Mouse (Mus musculus): ENCODE results near the gene Sema3f. TPM values are rescaled to one million over a fixed set of nuclear protein-coding genes. Genes with fewer than 3 reads are reported as not detected.

Gene Sema3f
- polyA plus RNA-seq, 1 experiment from 2014 or later = 44.0 TPM

DNA sequence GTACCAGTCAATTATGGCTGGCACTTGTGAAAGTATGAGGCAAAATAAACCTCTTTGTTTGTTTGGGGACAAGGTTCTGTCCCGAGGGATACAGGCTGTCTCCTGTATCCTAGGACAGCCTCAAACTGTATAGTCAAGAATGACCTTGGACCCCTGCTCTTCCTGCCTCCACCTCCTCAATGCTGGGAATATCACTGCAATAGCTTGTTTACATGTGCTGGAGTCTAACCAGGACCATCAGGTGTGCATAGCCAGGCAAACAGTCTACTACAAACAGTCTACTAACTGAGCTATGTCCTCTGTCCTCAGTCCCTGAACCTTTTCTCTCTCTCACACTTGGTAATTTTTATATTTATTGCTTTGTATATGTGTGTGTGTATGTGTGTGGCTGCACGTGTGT, 56.8 kb downstream of the Sema3f start:
- no peak overlapping the region for H3K4me3 ChIP-seq
- no peaks in the 10 kb centered on the region for H3K9me3 ChIP-seq
- no peaks in the 10 kb centered on the region for H3K36me3 ChIP-seq
- peaks cover 18% of the 10 kb centered on the region for H3K4me1 ChIP-seq
- H3K27ac ChIP-seq = no peak overlapping the region
- no peak overlapping the region for H3K4me2 ChIP-seq
- WGBS = 82% methylated on average over 2 of the region's 2 CpGs
- ATAC-seq (ENCODE audit: insufficient number of reproducible peaks, insufficient read depth, low FRiP score, low TSS enrichment, low read depth) = no peak
- H3K9ac ChIP-seq = no peak overlapping the region
- H3K27me3 ChIP-seq = no peaks in the 10 kb centered on the region

DNA sequence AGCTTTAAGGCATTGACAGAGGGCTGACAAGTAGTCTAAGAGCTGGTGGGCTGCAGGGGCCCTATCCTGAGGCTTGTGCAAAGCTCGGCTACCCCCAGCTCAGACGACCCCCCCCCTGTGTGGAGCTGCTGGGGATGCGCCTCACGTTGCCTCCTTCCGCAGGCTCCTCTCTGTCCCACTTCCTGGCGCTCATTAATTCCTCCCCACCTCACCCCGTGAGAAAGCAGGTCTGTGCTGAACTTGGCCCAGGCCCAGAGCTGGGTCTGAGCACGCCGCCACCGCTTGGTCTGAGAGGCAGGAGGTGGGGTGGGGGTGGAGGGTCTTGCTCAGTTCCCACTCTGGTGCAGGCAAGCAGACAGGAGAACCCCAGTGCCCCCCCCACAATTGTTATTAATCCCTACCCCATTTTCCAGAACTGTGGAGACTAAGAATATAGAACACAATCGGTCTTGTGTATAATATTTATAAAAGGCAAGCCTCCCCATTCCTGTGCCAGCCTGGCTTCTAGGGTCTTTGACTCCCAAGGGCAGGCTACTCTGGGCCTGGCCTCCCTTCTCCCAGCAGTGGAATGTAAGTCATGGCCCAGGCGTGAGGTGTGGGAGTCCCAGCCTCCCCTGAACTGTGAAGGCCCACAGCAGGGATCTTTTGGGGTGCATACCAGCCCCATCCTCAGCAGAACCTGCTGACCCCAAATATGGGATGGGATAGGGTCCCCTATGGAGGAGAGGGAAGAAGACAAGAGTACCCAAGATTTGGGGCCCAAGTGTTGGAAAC, 59.4 kb downstream of the Sema3f start:
- peaks cover 18% of the 10 kb centered on the region for H3K4me1 ChIP-seq
- no peaks in the 10 kb centered on the region for H3K27me3 ChIP-seq
- peak overlapping the region; percentile 12; the same call in 1 of the 2 replicates for H3K9ac ChIP-seq
- H3K9me3 ChIP-seq = no peaks in the 10 kb centered on the region
- ATAC-seq (ENCODE audit: insufficient number of reproducible peaks, insufficient read depth, low FRiP score, low TSS enrichment, low read depth) = peak; percentile 64; the same call in 1 of the 2 replicates
- no peaks in the 10 kb centered on the region for H3K36me3 ChIP-seq
- H3K4me3 ChIP-seq = no peak overlapping the region
- 36% methylated on average over 12 of the region's 12 CpGs for WGBS
- H3K27ac ChIP-seq = peak overlapping the region; percentile 34; the same call in 1 of the 2 replicates
- H3K4me2 ChIP-seq = no peak overlapping the region

DNA sequence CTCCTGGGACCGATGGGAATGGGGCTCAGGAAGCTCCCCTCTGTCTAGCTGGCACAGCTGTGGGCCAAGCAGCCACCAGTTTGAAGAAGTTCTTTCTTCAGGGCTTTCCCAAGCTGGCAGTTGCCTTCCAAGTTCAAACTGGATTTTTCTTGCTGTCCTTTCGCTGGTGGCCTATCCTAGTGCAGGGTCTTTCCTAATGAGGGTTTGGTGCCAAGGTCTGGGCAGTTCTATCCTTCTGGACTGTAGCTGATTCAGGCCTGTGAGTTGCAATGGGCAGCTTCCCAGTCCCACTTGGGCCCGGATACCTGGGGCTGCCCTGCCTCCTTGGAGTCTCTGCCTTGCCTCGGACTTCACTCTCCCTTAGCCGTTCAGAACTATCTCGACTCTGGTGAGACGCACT, 60.0 kb downstream of the Sema3f start:
- no peaks in the 10 kb centered on the region for H3K36me3 ChIP-seq
- peaks cover 20% of the 10 kb centered on the region for H3K4me1 ChIP-seq
- H3K27ac ChIP-seq = no peak overlapping the region
- no peak for ATAC-seq (ENCODE audit: insufficient number of reproducible peaks, insufficient read depth, low FRiP score, low TSS enrichment, low read depth)
- WGBS = 67% methylated on average over 7 of the region's 7 CpGs
- H3K9ac ChIP-seq = 0 out of 2 replicates have a peak overlapping the region, but pooled peaks have one; percentile 41
- H3K27me3 ChIP-seq = no peaks in the 10 kb centered on the region
- no peaks in the 10 kb centered on the region for H3K9me3 ChIP-seq
- H3K4me2 ChIP-seq = no peak overlapping the region
- no peak overlapping the region for H3K4me3 ChIP-seq

DNA sequence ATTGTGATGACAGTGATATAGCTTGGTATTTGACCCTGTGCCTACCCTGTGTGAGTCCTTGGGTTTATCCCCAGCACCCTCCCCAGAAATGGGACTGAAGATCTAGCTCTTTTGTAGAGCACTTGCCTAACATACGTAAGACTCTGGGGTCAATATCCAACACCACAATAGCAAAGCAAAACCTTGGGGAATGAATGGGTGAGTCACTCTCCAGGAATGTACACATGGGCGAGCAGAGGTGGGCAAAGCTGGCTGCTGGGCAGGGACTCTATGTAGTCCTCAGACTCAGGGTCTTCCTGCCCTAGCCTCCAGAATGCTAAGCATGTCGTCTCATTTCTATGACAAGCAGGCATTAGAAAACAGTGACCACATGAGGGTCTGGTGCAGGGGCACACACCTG, 61.5 kb downstream of the Sema3f start:
- H3K27me3 ChIP-seq = no peaks in the 10 kb centered on the region
- 63% methylated on average over 3 of the region's 3 CpGs for WGBS
- H3K9me3 ChIP-seq = no peaks in the 10 kb centered on the region
- H3K4me3 ChIP-seq = no peak overlapping the region
- no peaks in the 10 kb centered on the region for H3K36me3 ChIP-seq
- no peak overlapping the region for H3K9ac ChIP-seq
- no peak overlapping the region for H3K27ac ChIP-seq
- ATAC-seq (ENCODE audit: insufficient number of reproducible peaks, insufficient read depth, low FRiP score, low TSS enrichment, low read depth) = no peak
- peaks cover 33% of the 10 kb centered on the region for H3K4me1 ChIP-seq
- H3K4me2 ChIP-seq = no peak overlapping the region

DNA sequence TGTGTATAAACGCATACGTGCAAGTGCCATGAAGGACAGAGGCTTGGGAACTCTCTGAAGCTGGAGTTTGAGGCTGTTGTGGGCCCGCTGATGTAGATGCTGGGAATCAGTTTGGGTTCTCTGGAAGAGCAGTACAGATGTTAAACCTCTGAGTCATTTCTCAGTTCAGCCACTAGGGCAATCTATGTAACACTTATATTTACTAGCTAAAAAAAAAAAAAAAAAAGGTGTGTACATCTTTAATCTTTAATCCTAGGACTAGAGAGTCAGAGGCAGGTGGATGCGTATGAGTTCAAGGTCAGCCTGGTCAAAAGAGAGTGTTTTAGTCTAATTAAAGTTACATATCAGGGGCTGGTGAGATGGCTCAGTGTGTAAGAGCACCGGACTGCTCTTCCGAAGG, 63.3 kb downstream of the Sema3f start:
- no peak overlapping the region for H3K4me2 ChIP-seq
- no peaks in the 10 kb centered on the region for H3K36me3 ChIP-seq
- no peak for ATAC-seq (ENCODE audit: insufficient number of reproducible peaks, insufficient read depth, low FRiP score, low TSS enrichment, low read depth)
- H3K9ac ChIP-seq = no peak overlapping the region
- H3K27me3 ChIP-seq = no peaks in the 10 kb centered on the region
- 81% methylated on average over 6 of the region's 6 CpGs for WGBS
- no peak overlapping the region for H3K4me3 ChIP-seq
- peaks cover 33% of the 10 kb centered on the region for H3K4me1 ChIP-seq
- H3K27ac ChIP-seq = no peak overlapping the region
- no peaks in the 10 kb centered on the region for H3K9me3 ChIP-seq

DNA sequence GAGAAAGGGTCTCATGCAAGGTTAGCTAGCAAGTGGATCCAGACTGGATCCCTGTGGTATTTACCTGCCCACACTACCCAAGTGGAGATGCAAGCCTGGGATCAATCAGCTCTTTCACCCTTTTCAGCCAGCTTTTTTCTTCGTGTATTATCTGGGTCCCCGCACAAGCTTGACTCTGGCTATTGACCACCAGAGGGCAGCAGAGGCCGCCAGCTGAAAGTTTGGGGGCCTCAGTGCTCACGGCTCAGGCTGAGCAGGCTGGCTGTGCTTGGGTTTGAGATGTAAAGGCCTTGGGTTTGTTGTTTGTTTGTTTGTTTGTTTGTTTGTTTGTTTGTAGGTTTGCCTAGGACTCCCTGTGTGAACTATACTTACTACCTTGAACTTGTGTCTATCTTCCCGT, 64.7 kb downstream of the Sema3f start:
- Histone ChIP-seq H3K27me3 (no peaks in the 10 kb centered on the region), H3K9ac (no peak overlapping the region), H3K27ac (no peak overlapping the region), H3K4me1 (peaks cover 21% of the 10 kb centered on the region), H3K4me2 (peak overlapping the region; percentile 69; the same call in 1 of the 2 replicates), H3K36me3 (no peaks in the 10 kb centered on the region), H3K4me3 (no peak overlapping the region), H3K9me3 (no peaks in the 10 kb centered on the region)
- 14% methylated on average over 5 of the region's 5 CpGs for WGBS
- peak; percentile 71; the same call in 1 of the 2 replicates for ATAC-seq (ENCODE audit: insufficient number of reproducible peaks, insufficient read depth, low FRiP score, low TSS enrichment, low read depth)

DNA sequence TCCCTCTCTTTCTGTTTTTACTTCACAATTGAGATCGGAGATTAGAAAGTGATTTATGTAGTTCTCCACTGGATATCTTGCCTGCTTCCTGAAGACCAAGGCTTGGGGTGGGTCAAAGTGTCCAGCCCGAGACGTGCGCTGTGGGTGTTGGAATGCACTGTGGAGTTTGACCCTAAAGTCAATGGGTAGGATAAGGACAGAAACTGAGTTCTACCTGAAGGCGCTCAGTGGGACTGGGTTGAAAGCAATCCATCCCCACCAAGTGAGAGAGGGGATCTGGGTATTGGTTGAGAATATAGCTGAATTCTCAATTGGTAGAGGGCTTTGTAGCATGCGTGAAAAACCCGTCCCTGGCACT, 65.1 kb downstream of the Sema3f start:
- Histone ChIP-seq H3K4me3 (peak overlapping the region; percentile 43; the same call in 1 of the 2 replicates), H3K27ac (no peak overlapping the region), H3K36me3 (no peaks in the 10 kb centered on the region), H3K9ac (peak overlapping the region; percentile 72), H3K9me3 (no peaks in the 10 kb centered on the region), H3K4me2 (peak overlapping the region; percentile 69), H3K4me1 (peaks cover 18% of the 10 kb centered on the region), H3K27me3 (no peaks in the 10 kb centered on the region)
- no peak for ATAC-seq (ENCODE audit: insufficient number of reproducible peaks, insufficient read depth, low FRiP score, low TSS enrichment, low read depth)
- 49% methylated on average over 7 of the region's 7 CpGs for WGBS

DNA sequence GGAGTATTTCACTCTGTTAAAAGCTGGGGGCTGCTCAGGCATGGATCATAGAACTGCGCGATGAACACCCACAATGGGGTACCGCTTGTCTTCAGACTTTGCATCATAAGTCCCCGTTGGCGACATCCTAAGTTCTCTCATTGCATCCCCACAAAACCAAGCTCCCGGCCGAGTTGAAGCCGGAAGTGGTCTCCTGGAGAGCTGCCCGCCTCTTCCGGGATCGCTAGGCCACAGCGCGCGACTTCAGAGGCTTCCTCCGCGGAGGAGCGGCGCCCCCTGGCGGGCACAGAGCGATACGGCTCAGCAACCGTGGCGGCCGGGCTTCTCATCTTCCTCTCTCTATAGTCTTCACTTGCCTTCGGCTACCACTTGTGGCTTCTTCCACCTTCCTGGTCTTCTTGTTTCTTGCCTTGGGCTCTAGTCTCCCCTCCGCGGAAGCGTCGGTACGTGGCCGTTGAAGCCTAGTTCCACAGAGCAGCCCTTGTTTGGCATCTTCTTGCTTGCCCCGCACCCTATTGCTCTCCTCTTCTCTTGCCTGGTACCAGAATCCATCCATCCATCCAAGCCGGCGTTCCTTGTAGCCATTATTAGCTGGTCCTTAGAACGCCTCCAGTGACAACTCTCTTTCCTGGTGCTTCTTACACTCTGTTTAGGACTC, 65.7 kb downstream of the Sema3f start:
- Histone ChIP-seq H3K4me2 (peak overlapping the region; percentile 69), H3K27ac (peak overlapping the region; percentile 72), H3K9me3 (no peaks in the 10 kb centered on the region), H3K4me1 (peaks cover 16% of the 10 kb centered on the region), H3K9ac (peak overlapping the region; percentile 72), H3K4me3 (peak overlapping the region; percentile 43), H3K36me3 (no peaks in the 10 kb centered on the region), H3K27me3 (no peaks in the 10 kb centered on the region)
- ATAC-seq (ENCODE audit: insufficient number of reproducible peaks, insufficient read depth, low FRiP score, low TSS enrichment, low read depth) = peak; percentile 79
- WGBS = 5% methylated on average over 35 of the region's 35 CpGs

DNA sequence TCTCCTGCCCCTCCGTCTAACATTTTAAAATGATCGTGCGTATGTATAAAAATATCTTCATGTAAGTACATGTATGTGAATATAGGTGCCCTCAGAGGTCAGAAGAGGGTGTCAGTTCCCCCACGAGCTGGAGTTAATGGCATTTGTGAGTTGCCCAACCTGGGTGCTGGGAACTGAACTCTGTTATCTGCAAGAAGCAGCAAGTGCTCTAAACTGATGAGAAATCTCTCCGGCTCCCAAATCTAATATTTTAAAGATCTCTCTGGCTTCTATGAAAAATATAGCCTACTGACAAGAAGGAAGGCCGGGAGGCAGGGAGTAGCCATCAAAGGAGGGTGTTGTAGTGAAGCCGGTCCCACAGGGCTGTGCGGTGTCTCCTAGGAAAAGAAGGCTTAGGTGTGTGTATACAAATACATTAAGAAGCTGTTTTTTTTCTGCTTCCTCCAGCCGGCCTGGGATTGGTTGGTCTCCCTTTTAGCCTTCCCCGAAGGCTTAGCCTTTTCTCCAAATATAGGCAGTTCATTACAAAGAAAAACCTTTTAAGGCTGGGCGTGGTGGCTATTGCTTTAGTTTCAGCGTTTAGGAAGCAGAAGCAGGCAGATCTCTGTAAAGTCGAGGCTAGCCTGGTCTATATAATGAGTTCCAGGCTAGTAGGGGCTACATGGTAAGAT, 66.6 kb downstream of the Sema3f start:
- Histone ChIP-seq H3K4me3 (no peak overlapping the region), H3K4me1 (peaks cover 16% of the 10 kb centered on the region), H3K9me3 (no peaks in the 10 kb centered on the region), H3K9ac (no peak overlapping the region), H3K36me3 (no peaks in the 10 kb centered on the region), H3K27me3 (no peaks in the 10 kb centered on the region), H3K27ac (no peak overlapping the region), H3K4me2 (peak overlapping the region; percentile 69; the same call in 1 of the 2 replicates)
- WGBS = 94% methylated on average over 13 of the region's 13 CpGs
- no peak for ATAC-seq (ENCODE audit: insufficient number of reproducible peaks, insufficient read depth, low FRiP score, low TSS enrichment, low read depth)

DNA sequence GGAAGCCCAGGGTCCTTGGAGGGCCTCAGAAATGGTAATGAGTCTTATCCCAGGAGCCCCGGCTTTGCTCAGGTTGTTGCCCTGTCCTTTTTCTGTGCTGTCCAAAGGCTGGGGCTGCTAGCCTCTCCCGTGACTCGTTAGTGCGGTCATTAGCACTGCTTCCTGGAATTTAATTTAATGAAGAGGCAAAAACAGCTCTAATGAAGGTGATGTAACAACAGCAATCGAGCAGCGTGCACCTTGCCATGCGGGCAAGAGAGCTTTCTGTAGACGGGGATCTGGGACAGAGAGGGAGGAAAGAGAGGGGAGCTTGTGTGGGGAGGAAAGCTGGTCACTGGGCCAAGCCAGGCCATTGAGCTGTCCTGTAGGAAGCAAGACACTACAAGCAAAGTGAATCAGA, 68.6 kb downstream of the Sema3f start:
- H3K9ac ChIP-seq = peak overlapping the region; percentile 44; the same call in 1 of the 2 replicates

DNA sequence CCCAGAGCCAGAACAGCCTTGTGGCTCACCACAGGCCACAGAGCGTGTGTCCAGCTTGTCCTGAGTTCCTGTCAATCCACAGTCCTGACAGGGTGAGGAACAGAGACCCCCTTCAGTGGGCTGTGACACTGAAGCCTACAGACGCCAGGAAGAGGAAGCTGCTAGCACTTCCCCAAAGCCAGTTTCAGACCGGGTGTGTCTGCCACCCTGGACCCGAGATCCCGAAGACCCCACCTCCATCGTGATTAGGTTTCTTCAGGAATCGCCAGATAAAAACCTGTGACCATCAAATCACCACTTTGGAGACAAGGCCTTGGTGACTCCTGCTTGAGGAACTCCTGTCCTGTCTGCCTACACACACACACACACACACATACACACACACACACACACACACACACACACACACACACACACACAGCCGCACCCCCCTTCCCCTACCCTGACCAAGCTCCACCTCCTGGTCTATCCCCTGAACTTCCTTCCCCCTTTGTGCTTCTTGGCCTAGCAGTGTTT, 70.0 kb downstream of the Sema3f start:
- H3K27ac ChIP-seq = peak overlapping the region; percentile 34; the same call in 1 of the 2 replicates
- H3K4me1 ChIP-seq = peaks cover 27% of the 10 kb centered on the region
- 35% methylated on average over 8 of the region's 8 CpGs for WGBS
- H3K9ac ChIP-seq = no peak overlapping the region
- H3K4me3 ChIP-seq = no peak overlapping the region
- no peaks in the 10 kb centered on the region for H3K36me3 ChIP-seq
- no peak overlapping the region for H3K4me2 ChIP-seq
- no peaks in the 10 kb centered on the region for H3K9me3 ChIP-seq
- no peaks in the 10 kb centered on the region for H3K27me3 ChIP-seq
- ATAC-seq (ENCODE audit: insufficient number of reproducible peaks, insufficient read depth, low FRiP score, low TSS enrichment, low read depth) = no peak

More for the DNA sequence above, 68.6 kb downstream of the Sema3f start:
- Histone ChIP-seq H3K4me3 (no peak overlapping the region), H3K9me3 (no peaks in the 10 kb centered on the region), H3K4me2 (no peak overlapping the region), H3K4me1 (peaks cover 20% of the 10 kb centered on the region), H3K36me3 (no peaks in the 10 kb centered on the region), H3K27me3 (no peaks in the 10 kb centered on the region), H3K27ac (no peak overlapping the region)
- no peak for ATAC-seq (ENCODE audit: insufficient number of reproducible peaks, insufficient read depth, low FRiP score, low TSS enrichment, low read depth)
- 36% methylated on average over 8 of the region's 8 CpGs for WGBS

All from embryonic facial prominence, embryonic 13.5 days (tissue).